Mouse (Mus musculus): ENCODE measurements at regions not wholly inside any gene's neighbourhood (a gene's known extent, or its start where the extent isn't known, plus 50 kb on each side); places are given as distances from the start of the nearest gene placed in this dataset.

DNA sequence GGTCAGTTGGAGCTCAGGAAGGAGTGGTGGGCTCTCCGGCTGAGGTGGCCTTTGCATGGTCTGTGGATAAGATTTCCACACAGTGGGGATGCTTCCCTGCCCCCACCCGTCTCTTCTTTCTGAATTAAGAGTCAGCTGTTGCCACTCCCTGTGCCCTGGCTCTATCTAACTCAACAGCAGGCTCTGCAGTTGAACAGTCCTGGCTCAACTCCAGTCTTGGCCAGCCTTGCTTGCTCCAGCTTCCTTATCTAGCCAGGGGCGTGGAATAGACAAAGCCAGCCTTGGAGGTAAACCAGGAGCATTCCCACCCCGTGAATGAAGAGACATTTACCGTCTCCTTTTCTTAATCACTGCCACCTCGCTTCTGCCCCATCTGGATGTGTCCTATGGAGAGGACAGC lies 89.7 kb downstream of the Mn1 start:
- Histone ChIP-seq H3K4me3 (ENCODE audit: low read depth, low read length) (no peak overlapping the region), H3K9ac (ENCODE audit: low read depth, low read length) (no peak overlapping the region), H3K4me1 (replicated peaks; ENCODE audit: control insufficient read depth, insufficient read depth, low read length) (peaks cover 37% of the 10 kb centered on the region), H3K36me3 (ENCODE audit: control insufficient read depth, insufficient read depth, low read length) (no peaks in the 10 kb centered on the region), H3K4me2 (0 out of 2 replicates have a peak overlapping the region, but pooled peaks have one; percentile 3), H3K9me3 (ENCODE audit: control insufficient read depth, low read length) (no peaks in the 10 kb centered on the region), H3K27ac (ENCODE audit: low read depth, low read length) (no peak overlapping the region), H3K27me3 (replicated peaks; ENCODE audit: control insufficient read depth, insufficient read depth, low read length) (peaks cover 2% of the 10 kb centered on the region; the same call in 1 of the 2 replicates)
- DNase-seq (ENCODE audit: low spot score) (no peak), ATAC-seq (replicated peaks; ENCODE audit: low FRiP score) (peak; percentile 49; the same call in 1 of the 2 replicates)
- WGBS = 41% methylated on average over 6 of the region's 6 CpGs

DNA sequence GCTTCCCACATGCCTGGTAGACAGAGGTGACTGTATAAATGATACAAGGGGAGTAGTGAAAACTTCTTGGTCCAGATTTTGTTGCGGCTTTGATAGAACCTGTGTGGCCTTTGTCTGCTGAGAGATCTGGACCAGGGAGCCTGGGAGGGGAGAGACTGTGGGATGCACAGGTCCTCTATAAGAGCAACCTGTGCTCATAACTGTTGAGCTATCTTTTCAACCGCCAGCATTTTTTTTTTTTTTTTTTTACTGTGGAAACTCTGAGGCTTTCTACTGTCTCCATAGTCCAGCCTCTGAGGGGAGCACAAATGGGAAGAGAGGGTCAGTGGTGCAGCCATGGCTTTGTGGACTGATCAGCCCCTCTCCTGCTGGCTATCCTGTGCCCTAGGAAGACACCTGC lies 90.2 kb downstream of the Mn1 start:
- no peak overlapping the region for H3K27ac ChIP-seq (ENCODE audit: low read depth, low read length)
- H3K4me3 ChIP-seq (ENCODE audit: low read depth, low read length) = no peak overlapping the region
- no peak overlapping the region for H3K9ac ChIP-seq (ENCODE audit: low read depth, low read length)
- DNase-seq (ENCODE audit: low spot score) (no peak), ATAC-seq (replicated peaks; ENCODE audit: low FRiP score) (no peak)
- 80% methylated on average over 2 of the region's 2 CpGs for WGBS
- H3K4me1 ChIP-seq (replicated peaks; ENCODE audit: control insufficient read depth, insufficient read depth, low read length) = peaks cover 37% of the 10 kb centered on the region
- H3K4me2 ChIP-seq = no peak overlapping the region
- H3K27me3 ChIP-seq (replicated peaks; ENCODE audit: control insufficient read depth, insufficient read depth, low read length) = peaks cover 2% of the 10 kb centered on the region; the same call in 1 of the 2 replicates
- no peaks in the 10 kb centered on the region for H3K9me3 ChIP-seq (ENCODE audit: control insufficient read depth, low read length)
- H3K36me3 ChIP-seq (ENCODE audit: control insufficient read depth, insufficient read depth, low read length) = no peaks in the 10 kb centered on the region

DNA sequence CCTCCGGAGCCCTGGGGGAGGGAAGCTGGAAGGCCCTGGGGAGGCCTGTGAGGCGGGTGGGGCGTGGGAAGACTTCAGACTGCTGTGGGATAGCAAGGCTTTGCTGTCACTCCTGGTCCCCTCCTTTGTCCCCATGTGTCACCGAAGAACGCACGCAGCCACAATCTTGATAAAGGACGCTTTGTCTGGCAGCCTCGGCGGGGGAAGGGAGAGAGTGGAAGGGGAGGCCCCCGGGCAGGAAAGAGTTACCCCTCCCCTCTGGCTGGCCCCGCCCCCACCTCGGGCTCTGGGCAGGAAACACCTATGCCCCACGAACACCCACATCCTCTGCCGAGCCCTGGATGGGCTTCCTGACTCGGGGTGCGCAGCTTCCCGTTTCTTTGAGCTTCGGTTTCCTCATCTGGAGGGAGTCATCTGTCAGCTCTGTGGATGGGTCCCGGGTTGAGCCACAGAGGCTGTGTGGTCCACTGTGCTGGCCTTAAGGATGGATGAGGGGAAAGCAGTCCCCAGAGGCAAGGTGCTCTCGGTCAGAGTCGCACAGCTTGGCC lies 91.9 kb downstream of the Mn1 start:
- H3K27ac ChIP-seq (ENCODE audit: low read depth, low read length) = peak overlapping the region; percentile 32; the same call in 1 of the 2 replicates

DNA sequence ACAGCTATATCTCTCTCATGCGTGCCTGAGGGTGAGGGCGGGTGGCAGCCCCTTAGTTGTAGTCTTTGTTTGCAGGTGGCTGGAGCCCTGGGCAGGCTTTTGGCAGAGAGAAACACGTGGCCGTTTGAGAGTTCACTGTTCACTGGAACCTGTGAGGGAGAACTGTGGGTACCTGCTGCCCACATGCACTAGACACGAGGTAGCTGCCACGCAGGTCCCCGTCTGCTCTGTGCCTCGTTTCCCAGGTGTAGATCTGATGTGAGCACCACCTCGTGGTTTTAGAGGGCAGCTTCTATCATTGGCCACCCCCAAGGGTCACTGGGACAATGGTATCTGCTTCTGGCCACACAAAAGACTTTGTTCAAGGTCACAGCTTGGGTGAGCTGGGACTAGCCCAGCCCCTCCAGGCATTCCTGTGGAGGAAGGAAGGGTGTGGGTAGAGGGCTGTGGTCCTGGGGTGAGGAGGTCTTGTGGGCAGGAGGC lies 92.5 kb downstream of the Mn1 start:
- ATAC-seq (replicated peaks; ENCODE audit: low FRiP score) = peak; percentile 24
- H3K9ac ChIP-seq (ENCODE audit: low read depth, low read length) = peak overlapping the region; percentile 52
- peaks cover 37% of the 10 kb centered on the region for H3K4me1 ChIP-seq (replicated peaks; ENCODE audit: control insufficient read depth, insufficient read depth, low read length)
- H3K36me3 ChIP-seq (ENCODE audit: control insufficient read depth, insufficient read depth, low read length) = no peaks in the 10 kb centered on the region
- WGBS = 8% methylated on average over 9 of the region's 9 CpGs
- H3K4me2 ChIP-seq = peak overlapping the region; percentile 68
- H3K27me3 ChIP-seq (replicated peaks; ENCODE audit: control insufficient read depth, insufficient read depth, low read length) = no peaks in the 10 kb centered on the region
- H3K4me3 ChIP-seq (ENCODE audit: low read depth, low read length) = peak overlapping the region; percentile 41
- peak overlapping the region; percentile 19; the same call in 1 of the 2 replicates for H3K27ac ChIP-seq (ENCODE audit: low read depth, low read length)
- no peak for DNase-seq (ENCODE audit: low spot score)
- H3K9me3 ChIP-seq (ENCODE audit: control insufficient read depth, low read length) = no peaks in the 10 kb centered on the region

More for the DNA sequence above, 91.9 kb downstream of the Mn1 start:
- H3K9me3 ChIP-seq (ENCODE audit: control insufficient read depth, low read length) = no peaks in the 10 kb centered on the region
- H3K9ac ChIP-seq (ENCODE audit: low read depth, low read length) = peak overlapping the region; percentile 52
- DNase-seq (ENCODE audit: low spot score) (peak; percentile 78), ATAC-seq (replicated peaks; ENCODE audit: low FRiP score) (peak; percentile 69)
- 2% methylated on average over 21 of the region's 21 CpGs for WGBS
- H3K27me3 ChIP-seq (replicated peaks; ENCODE audit: control insufficient read depth, insufficient read depth, low read length) = no peaks in the 10 kb centered on the region
- H3K4me3 ChIP-seq (ENCODE audit: low read depth, low read length) = peak overlapping the region; percentile 41
- H3K4me1 ChIP-seq (replicated peaks; ENCODE audit: control insufficient read depth, insufficient read depth, low read length) = peaks cover 37% of the 10 kb centered on the region
- H3K4me2 ChIP-seq = peak overlapping the region; percentile 68
- no peaks in the 10 kb centered on the region for H3K36me3 ChIP-seq (ENCODE audit: control insufficient read depth, insufficient read depth, low read length)

DNA sequence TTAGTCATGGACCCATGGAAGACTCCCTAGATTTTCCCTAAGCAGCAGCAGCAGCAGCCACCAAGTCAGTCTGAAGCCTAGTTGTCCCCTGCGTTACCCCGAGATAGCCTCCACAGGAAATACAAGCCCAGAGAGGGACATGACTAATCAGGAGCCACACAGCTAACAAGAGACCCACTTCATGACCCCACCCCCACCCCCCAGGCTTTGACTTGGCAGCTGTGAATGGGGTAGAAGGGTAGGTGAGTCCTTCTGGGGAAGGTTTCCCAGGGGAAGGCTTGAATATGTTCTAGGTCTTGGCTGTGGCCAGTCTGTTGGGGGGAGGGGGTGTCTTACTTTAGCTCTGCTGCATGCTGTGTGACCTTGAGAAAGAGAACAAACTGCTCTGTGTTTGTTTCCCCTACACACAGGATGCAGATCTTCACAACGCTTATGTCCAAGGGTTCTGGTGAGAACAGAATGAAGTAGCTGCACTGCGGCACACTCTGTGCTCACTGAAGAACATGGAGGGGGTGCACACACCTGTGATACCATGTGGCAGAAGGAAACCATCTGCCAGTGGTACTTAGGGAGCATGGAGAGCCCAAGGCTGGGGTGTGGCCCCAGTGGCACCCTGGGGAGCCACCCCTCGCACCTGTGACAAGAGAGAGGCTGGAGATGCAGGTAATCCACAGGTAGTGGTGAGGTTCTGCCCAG lies 93.2 kb downstream of the Mn1 start:
- Histone ChIP-seq H3K36me3 (ENCODE audit: control insufficient read depth, insufficient read depth, low read length) (no peaks in the 10 kb centered on the region), H3K9ac (ENCODE audit: low read depth, low read length) (no peak overlapping the region), H3K4me3 (ENCODE audit: low read depth, low read length) (no peak overlapping the region), H3K27ac (ENCODE audit: low read depth, low read length) (peak overlapping the region; percentile 19; the same call in 1 of the 2 replicates), H3K9me3 (ENCODE audit: control insufficient read depth, low read length) (no peaks in the 10 kb centered on the region), H3K4me2 (no peak overlapping the region), H3K4me1 (replicated peaks; ENCODE audit: control insufficient read depth, insufficient read depth, low read length) (peaks cover 37% of the 10 kb centered on the region), H3K27me3 (replicated peaks; ENCODE audit: control insufficient read depth, insufficient read depth, low read length) (no peaks in the 10 kb centered on the region)
- WGBS = 37% methylated on average over 5 of the region's 5 CpGs
- no peak for ATAC-seq (replicated peaks; ENCODE audit: low FRiP score)
- DNase-seq (ENCODE audit: low spot score) = no peak

DNA sequence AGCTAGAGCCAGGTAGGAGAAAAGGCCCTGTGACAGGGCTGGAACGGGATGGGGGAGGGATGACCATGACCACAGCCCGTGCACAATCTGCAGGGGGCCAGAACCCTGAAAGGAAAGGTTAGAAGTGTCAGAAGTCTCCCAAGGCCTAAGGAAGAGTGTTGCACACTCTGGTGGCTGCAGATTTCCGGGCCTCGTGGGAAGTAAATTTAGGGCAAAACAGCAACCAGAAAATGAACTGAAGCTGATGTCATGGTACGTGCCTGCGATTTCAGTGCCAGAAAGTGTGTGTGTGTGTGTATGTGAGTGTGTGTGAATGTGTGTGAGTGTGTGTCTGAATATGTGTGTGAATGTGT lies 93.7 kb downstream of the Mn1 start:
- ATAC-seq (replicated peaks; ENCODE audit: low FRiP score) (no peak), DNase-seq (ENCODE audit: low spot score) (no peak)
- peaks cover 36% of the 10 kb centered on the region for H3K4me1 ChIP-seq (replicated peaks; ENCODE audit: control insufficient read depth, insufficient read depth, low read length)
- no peaks in the 10 kb centered on the region for H3K9me3 ChIP-seq (ENCODE audit: control insufficient read depth, low read length)
- 49% methylated on average over 6 of the region's 6 CpGs for WGBS
- H3K4me2 ChIP-seq = no peak overlapping the region
- no peaks in the 10 kb centered on the region for H3K27me3 ChIP-seq (replicated peaks; ENCODE audit: control insufficient read depth, insufficient read depth, low read length)
- H3K27ac ChIP-seq (ENCODE audit: low read depth, low read length) = no peak overlapping the region
- H3K4me3 ChIP-seq (ENCODE audit: low read depth, low read length) = no peak overlapping the region
- H3K36me3 ChIP-seq (ENCODE audit: control insufficient read depth, insufficient read depth, low read length) = no peaks in the 10 kb centered on the region
- H3K9ac ChIP-seq (ENCODE audit: low read depth, low read length) = no peak overlapping the region

DNA sequence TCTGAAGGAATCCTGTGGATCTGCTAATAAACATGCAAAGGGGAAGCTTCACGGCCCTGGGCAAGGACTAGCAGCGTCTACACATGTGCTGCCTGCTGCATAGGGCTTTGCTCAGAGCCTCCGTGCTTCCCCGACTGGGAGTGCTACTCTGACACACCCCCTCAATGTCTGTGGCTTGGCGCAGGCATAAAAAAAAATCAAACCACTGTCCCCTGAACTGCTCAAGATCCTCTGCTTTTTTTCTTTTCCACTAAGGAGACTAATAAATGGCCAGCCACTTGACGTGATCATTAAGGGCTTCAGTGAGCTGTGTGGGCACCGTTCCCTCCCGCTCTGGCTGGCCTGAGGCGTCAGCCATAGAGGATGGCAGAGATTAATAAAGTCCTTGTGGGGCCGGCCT lies 94.8 kb downstream of the Mn1 start:
- H3K4me2 ChIP-seq = no peak overlapping the region
- no peak overlapping the region; the same call in 1 of the 2 replicates for H3K27ac ChIP-seq (ENCODE audit: low read depth, low read length)
- DNase-seq (ENCODE audit: low spot score) = no peak
- H3K27me3 ChIP-seq (replicated peaks; ENCODE audit: control insufficient read depth, insufficient read depth, low read length) = no peaks in the 10 kb centered on the region
- H3K36me3 ChIP-seq (ENCODE audit: control insufficient read depth, insufficient read depth, low read length) = no peaks in the 10 kb centered on the region
- no peak overlapping the region for H3K9ac ChIP-seq (ENCODE audit: low read depth, low read length)
- no peaks in the 10 kb centered on the region for H3K9me3 ChIP-seq (ENCODE audit: control insufficient read depth, low read length)
- WGBS = 31% methylated on average over 10 of the region's 10 CpGs
- H3K4me3 ChIP-seq (ENCODE audit: low read depth, low read length) = no peak overlapping the region
- ATAC-seq (replicated peaks; ENCODE audit: low FRiP score) = no peak
- peaks cover 27% of the 10 kb centered on the region for H3K4me1 ChIP-seq (replicated peaks; ENCODE audit: control insufficient read depth, insufficient read depth, low read length)

DNA sequence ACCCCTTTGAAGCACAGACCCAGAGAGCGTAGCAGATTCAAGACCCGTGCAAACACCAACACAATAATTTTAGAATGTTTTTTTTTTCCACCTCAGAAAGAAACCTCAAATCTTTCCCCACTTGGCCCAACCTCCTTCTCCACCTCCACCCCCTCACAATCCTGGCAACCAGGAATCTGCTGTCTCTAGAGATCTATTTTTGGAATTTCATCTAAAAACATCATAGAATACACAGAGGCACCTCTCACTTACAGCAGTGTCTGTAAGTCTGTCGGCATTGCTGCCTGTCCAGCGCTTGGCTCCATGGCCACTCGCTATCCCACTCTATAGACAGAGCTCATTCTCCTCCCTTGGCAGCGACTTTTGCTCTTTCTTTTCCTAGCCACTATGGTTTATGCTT lies 96.8 kb downstream of the Mn1 start:
- no peaks in the 10 kb centered on the region for H3K27me3 ChIP-seq (replicated peaks; ENCODE audit: control insufficient read depth, insufficient read depth, low read length)
- no peak overlapping the region for H3K27ac ChIP-seq (ENCODE audit: low read depth, low read length)

DNA sequence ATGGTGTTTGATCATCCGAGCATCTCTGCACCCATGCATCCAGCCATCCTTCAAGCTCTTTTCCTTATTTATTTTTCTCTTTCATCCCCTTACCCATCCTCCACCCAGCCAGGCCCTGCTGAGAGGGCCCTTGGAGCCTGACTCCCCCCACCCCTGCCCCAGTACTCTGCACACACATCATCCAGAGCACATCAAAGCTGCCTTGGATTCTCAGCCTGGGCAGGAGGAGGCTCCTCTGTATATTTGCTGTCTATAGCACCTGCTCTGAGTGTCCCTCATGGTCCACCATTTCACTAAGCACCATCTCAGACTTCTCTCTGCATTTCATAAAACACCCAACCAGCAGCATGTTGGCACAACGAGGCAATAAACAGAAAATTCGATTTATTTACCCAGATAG lies 101.9 kb downstream of the Mn1 start:
- Histone ChIP-seq H3K36me3 (ENCODE audit: control insufficient read depth, insufficient read depth, low read length) (no peaks in the 10 kb centered on the region), H3K27ac (ENCODE audit: low read depth, low read length) (peak overlapping the region; percentile 45; the same call in 1 of the 2 replicates), H3K4me2 (peak overlapping the region; percentile 32), H3K4me3 (ENCODE audit: low read depth, low read length) (no peak overlapping the region), H3K9me3 (ENCODE audit: control insufficient read depth, low read length) (no peaks in the 10 kb centered on the region), H3K27me3 (replicated peaks; ENCODE audit: control insufficient read depth, insufficient read depth, low read length) (no peaks in the 10 kb centered on the region), H3K4me1 (replicated peaks; ENCODE audit: control insufficient read depth, insufficient read depth, low read length) (peaks cover 13% of the 10 kb centered on the region), H3K9ac (ENCODE audit: low read depth, low read length) (no peak overlapping the region)
- DNase-seq (ENCODE audit: low spot score) (no peak), ATAC-seq (replicated peaks; ENCODE audit: low FRiP score) (peak; percentile 20; the same call in 1 of the 2 replicates)
- 50% methylated on average over 3 of the region's 3 CpGs for WGBS

More for the DNA sequence above, 96.8 kb downstream of the Mn1 start:
- Histone ChIP-seq H3K9me3 (ENCODE audit: control insufficient read depth, low read length) (no peaks in the 10 kb centered on the region), H3K36me3 (ENCODE audit: control insufficient read depth, insufficient read depth, low read length) (no peaks in the 10 kb centered on the region), H3K4me2 (no peak overlapping the region), H3K9ac (ENCODE audit: low read depth, low read length) (no peak overlapping the region), H3K4me3 (ENCODE audit: low read depth, low read length) (no peak overlapping the region), H3K4me1 (replicated peaks; ENCODE audit: control insufficient read depth, insufficient read depth, low read length) (peaks cover 15% of the 10 kb centered on the region)
- ATAC-seq (replicated peaks; ENCODE audit: low FRiP score) = no peak
- no peak for DNase-seq (ENCODE audit: low spot score)
- WGBS = 83% methylated on average over 6 of the region's 6 CpGs

All from liver, embryonic 11.5 days (tissue).